Mouse (Mus musculus) forebrain, embryonic 13.5 days (tissue): ENCODE measurements around the gene Mbtd1. TPM values are rescaled to one million over a fixed set of nuclear protein-coding genes. Genes with fewer than 3 reads are reported as not detected.
"Not testable (repeated sequence)": the region's sequence is repeated elsewhere in the genome, so short reads cannot be mapped to it uniquely, and the experiment has no call there.

ENCODE experiments used
- ATAC-seq: fragments of 200-750 bp; cut with Nextera tagmentation; 2 replicates; pipeline ENCODE4 v1.8.0; 2017
- H3K27ac ChIP-seq: fragments of 300-500 bp; sonication (generic); 2 replicates; pipeline ENCODE4 v1.5.1; 2015; ENCODE audit warnings: inconsistent platforms, mild to moderate bottlenecking, moderate library complexity
- H3K27me3 ChIP-seq: fragments of 300-500 bp; sonication (generic); 2 replicates; pipeline ENCODE4 v1.6.1; 2015; ENCODE audit warnings: mild to moderate bottlenecking, inconsistent platforms
- H3K36me3 ChIP-seq: fragments of 300-500 bp; sonication (generic); 2 replicates; pipeline ENCODE4 v1.6.1; 2015; ENCODE audit warnings: mild to moderate bottlenecking, inconsistent platforms; ENCODE audit not compliant: poor library complexity, severe bottlenecking
- H3K4me1 ChIP-seq: fragments of 300-500 bp; sonication (generic); 2 replicates; pipeline ENCODE4 v1.6.1; 2015; ENCODE audit warnings: inconsistent platforms
- H3K4me2 ChIP-seq: fragments of 300-500 bp; sonication (generic); 2 replicates; pipeline ENCODE4 v1.6.1; 2015; ENCODE audit warnings: inconsistent platforms, mild to moderate bottlenecking, moderate library complexity
- H3K4me3 ChIP-seq: fragments of 300-500 bp; sonication (generic); 2 replicates; pipeline ENCODE4 v1.5.1; 2015; ENCODE audit warnings: mild to moderate bottlenecking, inconsistent platforms
- H3K9ac ChIP-seq: fragments of 300-500 bp; sonication (generic); 2 replicates; pipeline ENCODE4 v1.6.1; 2015; ENCODE audit warnings: mild to moderate bottlenecking, inconsistent platforms
- H3K9me3 ChIP-seq: fragments of 300-500 bp; sonication (generic); replicated peaks from 2 replicates; pipeline ENCODE4 v1.6.1; 2016; ENCODE audit warnings: inconsistent platforms
- WGBS: fragments of 180-500 bp; shearing (Covaris S2); methylation state at CpG from one replicate; pipeline ENCODE4 v1.1.7; 2015; 5-methylcytosine and 5-hydroxymethylcytosine counted together
- polyA plus RNA-seq: library from polyadenylated mRNA; unstranded; fragments of >200 nt; fragmentation: Nextera tagmentation; extraction: Ambion mirVana; gene quantifications from 2 replicates; pipeline ENCODE4 v1.2.1, GENCODE M21; 2015

The Mbtd1 gene
- polyA plus RNA-seq, 1 experiment from 2014 or later = 46.0 TPM

GRCm38 (mm10) chr11:93887080-93887447, 1.4 kb downstream of the Mbtd1 start:
- 4% methylated on average over 4 of the region's 4 CpGs for WGBS
- H3K4me1 ChIP-seq = peaks cover 38% of the 10 kb centered on the region
- peaks cover 8% of the 10 kb centered on the region for H3K36me3 ChIP-seq
- H3K27me3 ChIP-seq = no peaks in the 10 kb centered on the region
- ATAC-seq = no peak
- H3K4me2 ChIP-seq = peak overlapping the region; percentile 90
- no peaks in the 10 kb centered on the region for H3K9me3 ChIP-seq
- H3K27ac ChIP-seq = no peak overlapping the region; the same call in 1 of the 2 replicates
- H3K9ac ChIP-seq = peak overlapping the region; percentile 97
- H3K4me3 ChIP-seq = peak overlapping the region; percentile 96

GRCm38 (mm10) chr11:93897732-93898131, 12.1 kb downstream of the Mbtd1 start:
- no peak overlapping the region for H3K4me2 ChIP-seq
- H3K36me3 ChIP-seq = peaks cover 25% of the 10 kb centered on the region
- H3K9ac ChIP-seq = no peak overlapping the region
- H3K4me3 ChIP-seq = no peak overlapping the region
- no peak overlapping the region for H3K27ac ChIP-seq
- no peak for ATAC-seq
- H3K27me3 ChIP-seq = no peaks in the 10 kb centered on the region
- H3K4me1 ChIP-seq = no peaks in the 10 kb centered on the region
- no peaks in the 10 kb centered on the region for H3K9me3 ChIP-seq
- WGBS = 90% methylated on average over 3 of the region's 3 CpGs

DNA sequence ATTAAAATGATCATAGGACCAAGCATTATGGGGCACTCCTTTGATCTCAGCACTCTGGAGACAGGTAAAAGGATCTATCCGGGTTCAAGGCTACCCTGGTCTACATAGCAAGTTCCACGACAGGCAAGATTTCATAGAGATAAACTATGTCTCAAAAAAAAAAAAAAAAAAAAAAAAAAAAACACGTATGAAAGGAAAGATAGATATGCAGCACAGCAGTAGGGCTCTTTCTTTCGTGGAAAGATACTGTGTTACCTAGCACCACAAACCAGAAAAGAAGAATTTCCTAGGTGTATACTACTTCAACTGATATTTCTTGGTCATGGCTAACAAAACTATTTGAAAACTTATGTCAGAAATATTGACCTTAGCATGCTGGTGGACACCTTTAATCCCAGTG, 21.2 kb downstream of the Mbtd1 start:
- Histone ChIP-seq H3K4me1 (no peaks in the 10 kb centered on the region), H3K27me3 (no peaks in the 10 kb centered on the region), H3K4me3 (no peak overlapping the region), H3K4me2 (no peak overlapping the region), H3K9ac (no peak overlapping the region), H3K27ac (no peak overlapping the region), H3K9me3 (no peaks in the 10 kb centered on the region), H3K36me3 (peaks cover 69% of the 10 kb centered on the region)
- 82% methylated on average over 3 of the region's 4 CpGs for WGBS
- ATAC-seq = no peak

DNA sequence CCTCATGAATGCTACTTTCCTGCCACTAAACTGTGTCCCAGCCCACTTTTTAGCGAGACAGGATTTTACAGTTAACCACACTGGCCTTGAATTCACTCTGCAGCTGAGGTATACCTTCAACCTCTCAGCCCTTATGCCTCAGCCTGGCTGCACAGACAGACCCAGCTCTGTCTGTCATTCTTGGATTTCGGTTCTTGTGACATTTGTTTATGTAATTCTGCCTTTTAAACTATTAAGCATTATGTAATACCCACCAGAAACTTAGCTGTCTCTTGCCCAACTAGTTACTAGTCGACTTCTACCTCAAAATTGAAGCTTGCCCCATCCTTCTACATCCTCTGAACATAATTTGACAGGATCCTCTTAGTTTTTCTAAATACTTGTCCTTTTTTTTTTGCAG, 22.2 kb downstream of the Mbtd1 start:
- Histone ChIP-seq H3K4me3 (no peak overlapping the region), H3K9ac (no peak overlapping the region), H3K27me3 (no peaks in the 10 kb centered on the region), H3K36me3 (peaks cover 77% of the 10 kb centered on the region), H3K9me3 (no peaks in the 10 kb centered on the region), H3K27ac (no peak overlapping the region), H3K4me2 (no peak overlapping the region), H3K4me1 (no peaks in the 10 kb centered on the region)
- 90% methylated on average over 3 of the region's 3 CpGs for WGBS
- ATAC-seq = no peak

DNA sequence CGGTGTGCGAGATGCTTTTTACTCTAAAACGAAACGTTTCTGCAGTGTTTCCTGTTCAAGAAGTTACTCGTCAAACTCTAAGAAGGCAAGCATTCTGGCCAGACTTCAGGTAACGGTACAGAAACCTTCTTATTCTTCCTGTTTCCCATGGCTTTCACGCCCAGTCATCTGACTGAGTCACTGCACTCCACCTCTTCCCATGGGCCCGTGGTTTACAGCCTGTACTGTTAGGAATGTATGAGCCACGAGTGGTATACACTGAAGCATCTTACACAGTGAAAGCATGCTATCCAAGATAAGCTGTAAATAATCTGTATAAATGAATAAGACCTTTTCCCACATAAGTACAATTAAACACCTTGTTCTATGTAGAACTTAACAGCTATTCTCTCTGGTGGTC, 23.2 kb downstream of the Mbtd1 start:
- Histone ChIP-seq H3K4me3 (no peak overlapping the region), H3K27ac (no peak overlapping the region), H3K4me1 (no peaks in the 10 kb centered on the region), H3K4me2 (no peak overlapping the region), H3K36me3 (peaks cover 80% of the 10 kb centered on the region), H3K27me3 (no peaks in the 10 kb centered on the region), H3K9me3 (no peaks in the 10 kb centered on the region), H3K9ac (no peak overlapping the region)
- 93% methylated on average over 9 of the region's 9 CpGs for WGBS
- ATAC-seq = no peak

DNA sequence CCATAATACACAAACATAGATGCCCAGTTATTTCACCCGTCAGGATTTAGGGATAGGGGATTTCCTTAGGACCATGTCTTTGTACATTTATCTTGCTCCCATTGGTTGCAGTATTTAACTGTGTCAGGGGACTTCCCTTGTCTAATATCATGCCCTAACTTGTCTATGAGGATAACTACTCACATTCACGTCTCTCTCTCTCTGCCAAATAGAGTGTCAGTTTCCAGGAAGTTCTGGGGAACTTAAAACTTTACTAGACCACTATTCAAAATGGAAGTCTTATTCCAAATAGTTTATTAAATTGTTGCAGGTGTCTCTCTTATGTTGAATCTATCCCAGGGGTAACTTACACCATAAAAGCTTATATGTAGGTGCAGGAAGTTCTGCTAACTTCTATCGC, 26.0 kb downstream of the Mbtd1 start:
- ATAC-seq = no peak
- Histone ChIP-seq H3K27ac (no peak overlapping the region), H3K9ac (no peak overlapping the region), H3K36me3 (peaks cover 82% of the 10 kb centered on the region), H3K27me3 (no peaks in the 10 kb centered on the region), H3K4me1 (no peaks in the 10 kb centered on the region), H3K4me2 (no peak overlapping the region), H3K9me3 (no peaks in the 10 kb centered on the region), H3K4me3 (no peak overlapping the region)
- WGBS = 90% methylated on average over 3 of the region's 3 CpGs

DNA sequence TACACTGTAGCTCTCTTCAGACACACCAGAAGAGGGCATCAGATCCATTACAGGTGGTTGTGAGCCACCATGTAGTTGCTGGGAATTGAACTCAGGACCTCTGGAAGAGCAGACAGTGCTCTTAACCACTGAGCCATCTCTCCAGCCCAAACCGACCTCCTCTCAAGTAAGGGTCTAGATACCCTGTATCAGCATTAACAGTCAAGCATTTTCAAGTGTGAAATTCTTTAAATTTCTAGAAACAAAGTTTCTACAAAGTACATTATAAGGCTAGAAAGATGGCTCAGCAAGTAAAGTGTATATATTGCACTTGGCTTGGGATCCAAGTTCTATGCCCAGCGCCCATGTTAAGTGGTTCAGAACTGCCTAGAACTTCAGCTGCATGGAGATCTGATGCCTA, 29.4 kb downstream of the Mbtd1 start:
- not testable (repeated sequence) for H3K4me3 ChIP-seq, H3K4me2 ChIP-seq, H3K27me3 ChIP-seq, H3K9ac ChIP-seq, ATAC-seq, H3K4me1 ChIP-seq, H3K9me3 ChIP-seq, H3K27ac ChIP-seq
- peaks cover 79% of the 10 kb centered on the region for H3K36me3 ChIP-seq
- 99% methylated on average over 2 of the region's 2 CpGs for WGBS

DNA sequence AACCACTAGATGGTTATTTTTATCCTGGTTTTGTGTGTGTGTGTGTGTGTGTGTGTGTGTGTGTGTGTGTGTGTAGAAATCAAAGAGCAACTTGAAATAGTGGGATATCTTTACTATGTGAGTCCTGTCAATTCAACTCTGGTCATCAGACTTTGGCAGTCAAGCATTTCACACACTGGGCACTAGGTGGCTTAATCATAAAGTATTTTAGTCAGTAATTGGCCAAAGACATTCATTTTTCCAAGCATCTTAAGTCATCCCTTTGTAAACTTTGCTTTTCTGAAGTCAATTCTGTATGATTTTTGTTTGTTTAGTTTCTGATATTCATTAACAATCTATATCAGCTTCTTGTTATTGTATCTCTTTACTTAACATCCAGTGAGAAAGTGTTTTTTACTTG, 43.5 kb downstream of the Mbtd1 start:
- H3K36me3 ChIP-seq = peaks cover 75% of the 10 kb centered on the region
- no peak for ATAC-seq

GRCm38 (mm10) chr11:93940906-93941305, 55.3 kb downstream of the Mbtd1 start:
- Histone ChIP-seq H3K27me3 (no peaks in the 10 kb centered on the region), H3K4me1 (no peaks in the 10 kb centered on the region), H3K9ac (no peak overlapping the region), H3K36me3 (peaks cover 52% of the 10 kb centered on the region), H3K27ac (no peak overlapping the region), H3K4me3 (no peak overlapping the region), H3K9me3 (no peaks in the 10 kb centered on the region), H3K4me2 (no peak overlapping the region)
- ATAC-seq = no peak
- 98% methylated on average over 2 of the region's 2 CpGs for WGBS

More for the DNA sequence above, 43.5 kb downstream of the Mbtd1 start:
- Histone ChIP-seq H3K9me3 (no peaks in the 10 kb centered on the region), H3K27me3 (no peaks in the 10 kb centered on the region), H3K4me3 (no peak overlapping the region), H3K27ac (no peak overlapping the region), H3K4me1 (no peaks in the 10 kb centered on the region), H3K9ac (no peak overlapping the region), H3K4me2 (no peak overlapping the region)

DNA sequence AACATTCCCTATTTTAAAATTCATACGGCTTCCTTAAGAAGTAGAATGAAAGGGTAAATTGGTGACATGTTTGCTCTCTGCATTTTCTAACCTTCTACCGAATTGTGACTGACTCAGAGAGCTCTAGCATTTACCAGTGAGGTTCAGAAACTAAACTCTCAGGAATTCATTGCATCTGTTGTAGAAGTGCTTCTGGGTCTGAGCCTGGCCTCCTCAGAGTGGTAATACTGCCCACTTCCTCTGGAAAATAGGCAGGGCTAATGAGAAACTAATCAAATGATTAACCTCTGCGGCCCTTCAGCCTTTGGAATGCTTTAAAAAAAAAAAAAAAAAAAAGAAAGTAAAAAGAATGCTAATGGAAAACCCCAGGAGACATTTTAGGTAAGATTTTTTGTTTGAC, 59.3 kb downstream of the Mbtd1 start:
- Histone ChIP-seq H3K9me3 (no peaks in the 10 kb centered on the region), H3K4me2 (no peak overlapping the region), H3K27ac (no peak overlapping the region), H3K4me1 (no peaks in the 10 kb centered on the region), H3K36me3 (peaks cover 46% of the 10 kb centered on the region), H3K27me3 (no peaks in the 10 kb centered on the region), H3K9ac (no peak overlapping the region), H3K4me3 (no peak overlapping the region)
- WGBS = 79% methylated on average over 3 of the region's 3 CpGs
- no peak for ATAC-seq

DNA sequence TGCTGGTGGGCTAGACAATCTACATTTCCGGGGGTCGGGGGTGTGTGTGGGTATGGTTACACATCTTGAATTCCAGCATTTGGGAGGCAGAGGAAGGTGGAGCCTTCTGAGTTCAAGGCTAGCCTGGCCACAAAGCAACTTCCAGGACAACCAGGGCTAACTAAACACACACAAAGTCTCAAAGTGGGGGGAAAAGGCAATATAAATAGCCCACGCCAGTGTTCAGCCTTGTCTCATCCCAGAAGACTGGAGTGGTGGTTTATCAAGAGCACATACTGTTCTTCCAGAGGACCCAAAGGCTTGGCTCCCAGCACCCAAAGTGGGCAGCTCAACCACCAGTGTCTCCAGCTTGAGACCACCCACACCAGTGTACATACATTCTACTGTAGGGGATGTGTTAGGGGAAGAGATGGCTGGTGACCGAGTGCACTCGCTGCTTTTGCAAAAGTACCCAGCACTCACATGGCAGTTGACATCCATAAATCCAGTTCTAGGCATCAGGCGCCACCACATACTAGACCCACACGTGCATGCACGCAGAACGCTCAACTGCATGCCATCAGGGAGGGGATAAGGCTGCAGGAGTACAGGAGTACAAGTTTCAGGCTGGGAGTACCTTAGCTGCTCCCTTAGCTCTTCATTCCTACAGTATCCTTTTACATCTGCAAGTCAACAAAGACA, 63.4 kb downstream of the Mbtd1 start:
- no peak for ATAC-seq
- Histone ChIP-seq H3K4me2 (no peak overlapping the region), H3K27ac (no peak overlapping the region), H3K27me3 (no peaks in the 10 kb centered on the region), H3K9ac (no peak overlapping the region), H3K4me3 (no peak overlapping the region), H3K9me3 (no peaks in the 10 kb centered on the region), H3K4me1 (peaks cover 18% of the 10 kb centered on the region; the same call in 1 of the 2 replicates), H3K36me3 (peaks cover 61% of the 10 kb centered on the region)
- WGBS = 90% methylated on average over 9 of the region's 9 CpGs

DNA sequence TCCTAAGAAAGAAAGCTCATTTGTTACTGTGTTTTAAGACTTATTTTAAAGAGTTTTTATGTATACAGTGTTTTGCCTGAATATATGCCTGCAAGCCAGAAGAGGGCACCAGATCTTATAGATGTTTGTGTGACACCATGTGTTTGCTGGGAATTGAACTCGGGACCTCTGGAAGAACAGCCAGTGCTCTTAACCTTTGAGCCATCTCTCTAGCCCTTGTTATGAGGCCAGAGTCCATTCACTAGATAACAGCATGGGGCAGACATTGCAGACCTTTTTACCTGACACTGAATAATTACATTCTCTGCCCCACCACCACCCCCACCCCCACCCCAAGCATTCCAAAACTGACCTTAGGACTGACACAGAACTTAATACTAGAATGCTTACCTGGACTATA, 64.4 kb downstream of the Mbtd1 start:
- Histone ChIP-seq H3K9ac (no peak overlapping the region), H3K27me3 (no peaks in the 10 kb centered on the region), H3K4me1 (peaks cover 25% of the 10 kb centered on the region), H3K9me3 (no peaks in the 10 kb centered on the region), H3K4me3 (no peak overlapping the region), H3K36me3 (peaks cover 61% of the 10 kb centered on the region), H3K4me2 (no peak overlapping the region), H3K27ac (no peak overlapping the region)
- no peak for ATAC-seq
- WGBS = 96% methylated on average over 1 of the region's 1 CpGs

GRCm38 (mm10) chr11:93952376-93952775, 66.7 kb downstream of the Mbtd1 start:
- H3K4me2 ChIP-seq = no peak overlapping the region
- no peak for ATAC-seq
- no peaks in the 10 kb centered on the region for H3K27me3 ChIP-seq
- peaks cover 54% of the 10 kb centered on the region for H3K36me3 ChIP-seq
- WGBS = 75% methylated on average over 5 of the region's 5 CpGs
- H3K9ac ChIP-seq = no peak overlapping the region
- H3K4me3 ChIP-seq = no peak overlapping the region
- H3K27ac ChIP-seq = no peak overlapping the region
- no peaks in the 10 kb centered on the region for H3K9me3 ChIP-seq
- peaks cover 36% of the 10 kb centered on the region for H3K4me1 ChIP-seq
